Mouse (Mus musculus) stomach, postnatal 0 days (tissue): ENCODE data around the gene Oxnad1.
"Not testable (repeated sequence)": the region's sequence is repeated elsewhere in the genome, so short reads cannot be mapped to it uniquely, and the experiment has no call there.

Source experiments
- CTCF ChIP-seq: IDR thresholded peaks from 2 replicates; pipeline ENCODE4 v1.5.1; 2016; ENCODE audit warnings: antibody characterized with exemption, low read depth, mild to moderate bottlenecking, moderate library complexity
- EP300 ChIP-seq: optimal IDR thresholded peaks from 2 replicates; pipeline ENCODE3; 2016; ENCODE audit warnings: antibody characterized with exemption

DNA sequence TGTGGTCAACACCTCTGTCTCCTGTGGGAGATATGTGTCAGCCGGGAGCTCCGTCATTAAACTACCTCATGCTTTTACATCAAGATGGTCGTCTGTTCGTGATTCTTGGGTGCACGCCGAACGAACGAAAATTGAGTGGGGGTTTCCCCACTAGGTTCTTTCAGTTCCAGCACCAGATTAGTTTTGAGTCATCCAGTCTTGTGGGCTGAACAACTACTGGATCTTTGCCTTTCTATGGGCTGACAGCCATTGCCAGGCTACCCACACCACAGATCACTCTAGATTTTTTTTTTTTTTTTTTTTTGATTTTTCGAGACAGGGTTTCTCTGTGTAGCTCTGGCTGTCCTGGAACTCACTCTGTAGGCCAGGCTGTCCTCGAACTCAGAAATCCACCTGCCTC lies 26.9 kb downstream of the Oxnad1 start:
- TF ChIP-seq CTCF, EP300: not testable (repeated sequence)
